Mouse (Mus musculus) bone marrow macrophage, adult 2 months (primary cell): ENCODE measurements around the gene Scnn1b.

Source experiments
- CTCF ChIP-seq: IDR thresholded peaks from 2 replicates; pipeline ENCODE4 v1.5.1; 2012; ENCODE audit warnings: low read depth, mild to moderate bottlenecking, low read length, moderate library complexity
- POLR2A ChIP-seq: IDR thresholded peaks from 2 replicates; pipeline ENCODE4 v1.6.1; 2012; ENCODE audit warnings: mild to moderate bottlenecking, low read depth, low read length, borderline replicate concordance

GRCm38 (mm10) chr7:121835392-121835791 lies 29.4 kb upstream of the Scnn1b start:
- TF ChIP-seq CTCF (no peak), POLR2A (no peak)
